Mouse (Mus musculus): ENCODE measurements around the gene Cebpb. TPM values are rescaled to one million over a fixed set of nuclear protein-coding genes. Genes with fewer than 3 reads are reported as not detected.

Cebpb gene
- polyA plus RNA-seq, 1 experiment from 2014 or later, result 7.1 TPM

DNA sequence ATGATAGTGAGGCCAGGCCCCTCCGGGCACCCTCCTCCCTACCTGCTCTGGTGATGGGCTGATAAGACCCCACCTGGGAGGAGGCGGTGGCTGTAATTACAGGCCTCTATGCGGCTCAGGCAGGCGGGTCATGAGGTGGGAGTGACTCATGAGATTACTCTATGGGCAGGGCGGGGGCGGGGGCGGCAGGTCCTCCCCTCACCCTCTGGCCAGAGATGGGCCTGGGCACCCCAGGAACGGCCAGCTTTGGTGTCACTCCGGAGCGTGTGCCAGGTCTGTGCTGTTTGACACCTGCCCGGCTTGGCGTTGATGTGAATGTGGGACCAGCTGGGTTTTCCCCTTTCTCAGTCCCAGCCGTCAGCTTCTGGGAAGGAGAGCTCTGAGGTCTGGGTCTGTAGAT lies 42.4 kb downstream of the Cebpb start:
- Histone ChIP-seq H3K4me2 (replicated peaks) (no peak overlapping the region), H3K9me3 (no peaks in the 10 kb centered on the region), H3K9ac (no peak overlapping the region), H3K36me3 (no peaks in the 10 kb centered on the region), H3K4me3 (no peak overlapping the region), H3K27me3 (no peaks in the 10 kb centered on the region), H3K4me1 (peaks cover 8% of the 10 kb centered on the region; the same call in 1 of the 2 replicates), H3K27ac (no peak overlapping the region)
- WGBS, result 54% methylated on average over 13 of the region's 13 CpGs
- no peak for ATAC-seq (ENCODE audit: insufficient number of reproducible peaks, insufficient read depth, low FRiP score, low TSS enrichment)

DNA sequence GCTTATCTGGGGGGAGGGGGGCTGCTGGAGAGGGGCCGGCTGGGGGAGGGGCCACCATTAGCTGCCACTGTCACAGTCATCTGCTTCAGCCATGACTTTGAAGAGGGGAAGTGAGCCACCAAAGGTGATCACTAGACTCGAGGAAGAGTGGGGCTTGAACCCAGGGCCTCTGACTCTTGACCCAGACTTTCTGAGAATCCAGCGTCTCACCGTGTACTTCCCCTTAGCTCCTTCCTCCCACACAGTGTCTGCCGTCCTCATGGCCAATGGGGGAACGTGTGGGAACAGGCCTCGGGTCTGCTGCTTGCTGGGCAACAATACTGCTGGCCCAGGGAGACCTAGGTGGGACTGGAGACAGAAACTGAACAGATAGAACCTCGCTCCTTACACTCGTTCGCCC lies 46.1 kb downstream of the Cebpb start:
- no peak for ATAC-seq (ENCODE audit: insufficient number of reproducible peaks, insufficient read depth, low FRiP score, low TSS enrichment)
- WGBS, result 79% methylated on average over 10 of the region's 10 CpGs
- peaks cover 5% of the 10 kb centered on the region; the same call in 1 of the 2 replicates for H3K4me1 ChIP-seq

DNA sequence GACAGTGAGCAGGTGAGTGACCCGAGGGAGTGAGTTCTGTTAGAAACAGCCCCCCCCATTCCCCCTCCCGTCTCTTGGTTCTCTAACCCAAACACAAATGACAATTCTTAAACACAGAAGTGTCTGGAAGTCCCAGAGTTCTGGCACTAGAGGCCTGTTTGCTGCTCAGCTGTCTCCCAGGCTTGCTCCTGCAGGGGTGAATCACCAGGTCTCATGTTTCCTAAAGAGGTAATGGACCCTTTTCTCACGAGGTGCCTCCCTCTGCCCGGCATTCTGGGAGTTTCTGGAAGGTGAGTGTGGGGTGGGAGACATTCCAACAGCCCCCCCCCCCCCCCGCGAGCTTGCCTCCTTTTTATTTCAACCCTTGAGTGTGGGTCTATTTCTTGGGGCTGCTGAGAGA lies 50.3 kb downstream of the Cebpb start:
- no peak overlapping the region; the same call in 1 of the 2 replicates for H3K9ac ChIP-seq
- H3K27ac ChIP-seq, result 0 out of 2 replicates have a peak overlapping the region, but pooled peaks have one; percentile 11
- H3K27me3 ChIP-seq, result no peaks in the 10 kb centered on the region
- no peak overlapping the region for H3K4me3 ChIP-seq
- H3K4me2 ChIP-seq (replicated peaks), result no peak overlapping the region
- ATAC-seq (ENCODE audit: insufficient number of reproducible peaks, insufficient read depth, low FRiP score, low TSS enrichment), result no peak
- no peaks in the 10 kb centered on the region for H3K9me3 ChIP-seq
- H3K4me1 ChIP-seq, result peaks cover 11% of the 10 kb centered on the region; the same call in 1 of the 2 replicates
- WGBS, result 32% methylated on average over 6 of the region's 6 CpGs
- no peaks in the 10 kb centered on the region for H3K36me3 ChIP-seq

More for the DNA sequence above, 46.1 kb downstream of the Cebpb start:
- no peak overlapping the region for H3K4me3 ChIP-seq
- no peaks in the 10 kb centered on the region for H3K36me3 ChIP-seq
- no peaks in the 10 kb centered on the region for H3K9me3 ChIP-seq
- H3K27ac ChIP-seq, result no peak overlapping the region
- H3K9ac ChIP-seq, result no peak overlapping the region
- no peaks in the 10 kb centered on the region for H3K27me3 ChIP-seq
- no peak overlapping the region for H3K4me2 ChIP-seq (replicated peaks)

Small RNA genes lying within 50 kb of the gene (microRNA-seq; reads per million reads assigned to microRNA genes)
- gene Gm22355, result not detected

Other genes starting within 250 kb of the Cebpb start
- gene Rnf114, start 196.3 kb upstream of the Cebpb start, polyA plus RNA-seq (2016; fragmentation: Nextera tagmentation; extraction: Ambion mirVana), result 94.4 and 96.9 TPM in 2 replicates
- 14.3 and 16.3 TPM in 2 replicates for gene Spata2, start 196.0 kb upstream of the Cebpb start, polyA plus RNA-seq (2016; fragmentation: Nextera tagmentation; extraction: Ambion mirVana)
- gene Snai1, start 150.7 kb upstream of the Cebpb start, polyA plus RNA-seq (2016; fragmentation: Nextera tagmentation; extraction: Ambion mirVana), result 76.3 and 83.4 TPM in 2 replicates
- 256 and 272 TPM in 2 replicates for gene Ube2v1, start 56.8 kb upstream of the Cebpb start, polyA plus RNA-seq (2016; fragmentation: Nextera tagmentation; extraction: Ambion mirVana)
- 10.8 and 16.2 TPM in 2 replicates for gene Gm20431, start 27.4 kb upstream of the Cebpb start, polyA plus RNA-seq (2016; fragmentation: Nextera tagmentation; extraction: Ambion mirVana)
- gene Tmem189, start 907 bp downstream of the Cebpb start, polyA plus RNA-seq (2016; fragmentation: Nextera tagmentation; extraction: Ambion mirVana), result 45.0 and 46.9 TPM in 2 replicates
- 60.8 and 62.2 TPM in 2 replicates for gene Ptpn1, start 243.1 kb downstream of the Cebpb start, polyA plus RNA-seq (2016; fragmentation: Nextera tagmentation; extraction: Ambion mirVana)